Mouse (Mus musculus) hindbrain, embryonic 14.5 days (tissue): ENCODE results near the gene Efl1. TPM values are rescaled to one million over a fixed set of nuclear protein-coding genes. Genes with fewer than 3 reads are reported as not detected.

Source experiments
- ATAC-seq: fragments of 200-750 bp; cut with Nextera tagmentation; 2 replicates; pipeline ENCODE4 v1.8.0; 2017; ENCODE audit warnings: moderate number of reproducible peaks, mild to moderate bottlenecking, moderate TSS enrichment, moderate library complexity; ENCODE audit not compliant: low FRiP score
- DNase-seq: peaks from one replicate; pipeline ENCODE4 v3.0.0-alpha.2; 2015; ENCODE audit warnings: low spot score
- H3K27ac ChIP-seq: fragments of 300-500 bp; sonication (generic); 2 replicates; pipeline ENCODE4 v1.5.1; 2014; ENCODE audit warnings: mild to moderate bottlenecking, moderate library complexity
- H3K27me3 ChIP-seq: fragments of 300-500 bp; sonication (generic); 2 replicates; pipeline ENCODE4 v1.6.1; 2014; ENCODE audit warnings: mild to moderate bottlenecking, low read length, mixed read lengths; ENCODE audit not compliant: control insufficient read depth, insufficient read depth
- H3K36me3 ChIP-seq: fragments of 300-500 bp; sonication (generic); replicated peaks from 2 replicates; pipeline ENCODE4 v1.6.1; 2014; ENCODE audit not compliant: control insufficient read depth, insufficient read depth
- H3K4me1 ChIP-seq: fragments of 300-500 bp; sonication (generic); replicated peaks from 2 replicates; pipeline ENCODE4 v1.6.1; 2014; ENCODE audit warnings: antibody characterized with exemption, low read length, mixed read lengths; ENCODE audit not compliant: control insufficient read depth, insufficient read depth
- H3K4me2 ChIP-seq: fragments of 300-500 bp; sonication (generic); replicated peaks from 2 replicates; pipeline ENCODE4 v1.6.1; 2014; ENCODE audit warnings: mild to moderate bottlenecking, moderate library complexity
- H3K4me3 ChIP-seq: fragments of 300-500 bp; sonication (generic); replicated peaks from 2 replicates; pipeline ENCODE4 v1.5.1; 2014; ENCODE audit warnings: mild to moderate bottlenecking, low read length
- H3K9ac ChIP-seq: fragments of 300-500 bp; sonication (generic); 2 replicates; pipeline ENCODE4 v1.6.1; 2014
- H3K9me3 ChIP-seq: fragments of 300-500 bp; sonication (generic); 2 replicates; pipeline ENCODE4 v1.6.1; 2016; ENCODE audit warnings: low read length; ENCODE audit not compliant: control insufficient read depth
- WGBS: fragments of 180-500 bp; shearing (Covaris S2); extraction: QIAGEN DNeasy Blood & Tissue Kit; methylation state at CpG from one replicate; pipeline ENCODE4 v1.1.7; 2014; 5-methylcytosine and 5-hydroxymethylcytosine counted together
- polyA plus RNA-seq: library from polyadenylated mRNA; unstranded; fragments of >200 nt; fragmentation: Nextera tagmentation; extraction: Ambion mirVana; gene quantifications from 2 replicates; pipeline ENCODE4 v1.2.1, GENCODE M21; 2014

Efl1 gene
- polyA plus RNA-seq, 1 experiment from 2014 or later = 22.4 TPM

GRCm38 (mm10) chr7:82744167-82744715, 95.8 kb downstream of the Efl1 start:
- ATAC-seq (no peak; the same call in 1 of the 2 replicates), DNase-seq (no peak)
- Histone ChIP-seq H3K9ac (peak overlapping the region; percentile 31; the same call in 1 of the 2 replicates), H3K27ac (peak overlapping the region; percentile 57), H3K4me2 (no peak overlapping the region), H3K9me3 (no peaks in the 10 kb centered on the region), H3K27me3 (no peaks in the 10 kb centered on the region), H3K36me3 (no peaks in the 10 kb centered on the region), H3K4me1 (peaks cover 14% of the 10 kb centered on the region), H3K4me3 (no peak overlapping the region)
- WGBS = 75% methylated on average over 18 of the region's 18 CpGs

GRCm38 (mm10) chr7:82748812-82749211, 100.4 kb downstream of the Efl1 start:
- 89% methylated on average over 2 of the region's 2 CpGs for WGBS
- ATAC-seq = no peak
- DNase-seq = no peak
- H3K27ac ChIP-seq = no peak overlapping the region
- peaks cover 4% of the 10 kb centered on the region; the same call in 1 of the 2 replicates for H3K36me3 ChIP-seq
- H3K9ac ChIP-seq = no peak overlapping the region
- H3K9me3 ChIP-seq = no peaks in the 10 kb centered on the region
- H3K4me2 ChIP-seq = no peak overlapping the region
- peaks cover 5% of the 10 kb centered on the region; the same call in 1 of the 2 replicates for H3K4me1 ChIP-seq
- no peaks in the 10 kb centered on the region for H3K27me3 ChIP-seq
- no peak overlapping the region for H3K4me3 ChIP-seq

DNA sequence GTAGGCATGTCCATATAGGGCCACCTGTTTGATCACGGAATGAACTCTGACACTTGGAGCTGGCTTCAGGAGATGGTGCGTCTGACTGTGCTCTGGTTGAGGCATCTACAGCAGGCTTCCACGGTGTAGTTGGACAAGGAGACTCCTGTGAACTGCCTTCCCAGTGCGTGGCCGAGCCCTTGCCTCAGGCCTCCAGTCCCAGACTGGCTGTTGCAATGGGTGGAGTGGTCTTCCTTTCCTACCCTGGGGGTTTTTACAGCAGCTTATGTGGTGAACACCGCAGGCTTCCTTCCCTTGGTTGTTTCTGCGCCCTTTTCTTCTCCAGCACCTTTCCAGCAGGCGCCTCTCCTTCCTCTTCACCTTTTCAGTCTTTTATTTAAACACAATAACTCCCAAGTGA, 100.8 kb downstream of the Efl1 start:
- H3K27me3 ChIP-seq = no peaks in the 10 kb centered on the region
- H3K4me2 ChIP-seq = no peak overlapping the region
- ATAC-seq = no peak
- DNase-seq = no peak
- peaks cover 2% of the 10 kb centered on the region; the same call in 1 of the 2 replicates for H3K4me1 ChIP-seq
- H3K9me3 ChIP-seq = no peaks in the 10 kb centered on the region
- no peak overlapping the region for H3K27ac ChIP-seq
- peaks cover 4% of the 10 kb centered on the region; the same call in 1 of the 2 replicates for H3K36me3 ChIP-seq
- no peak overlapping the region for H3K4me3 ChIP-seq
- no peak overlapping the region for H3K9ac ChIP-seq
- 91% methylated on average over 8 of the region's 8 CpGs for WGBS

DNA sequence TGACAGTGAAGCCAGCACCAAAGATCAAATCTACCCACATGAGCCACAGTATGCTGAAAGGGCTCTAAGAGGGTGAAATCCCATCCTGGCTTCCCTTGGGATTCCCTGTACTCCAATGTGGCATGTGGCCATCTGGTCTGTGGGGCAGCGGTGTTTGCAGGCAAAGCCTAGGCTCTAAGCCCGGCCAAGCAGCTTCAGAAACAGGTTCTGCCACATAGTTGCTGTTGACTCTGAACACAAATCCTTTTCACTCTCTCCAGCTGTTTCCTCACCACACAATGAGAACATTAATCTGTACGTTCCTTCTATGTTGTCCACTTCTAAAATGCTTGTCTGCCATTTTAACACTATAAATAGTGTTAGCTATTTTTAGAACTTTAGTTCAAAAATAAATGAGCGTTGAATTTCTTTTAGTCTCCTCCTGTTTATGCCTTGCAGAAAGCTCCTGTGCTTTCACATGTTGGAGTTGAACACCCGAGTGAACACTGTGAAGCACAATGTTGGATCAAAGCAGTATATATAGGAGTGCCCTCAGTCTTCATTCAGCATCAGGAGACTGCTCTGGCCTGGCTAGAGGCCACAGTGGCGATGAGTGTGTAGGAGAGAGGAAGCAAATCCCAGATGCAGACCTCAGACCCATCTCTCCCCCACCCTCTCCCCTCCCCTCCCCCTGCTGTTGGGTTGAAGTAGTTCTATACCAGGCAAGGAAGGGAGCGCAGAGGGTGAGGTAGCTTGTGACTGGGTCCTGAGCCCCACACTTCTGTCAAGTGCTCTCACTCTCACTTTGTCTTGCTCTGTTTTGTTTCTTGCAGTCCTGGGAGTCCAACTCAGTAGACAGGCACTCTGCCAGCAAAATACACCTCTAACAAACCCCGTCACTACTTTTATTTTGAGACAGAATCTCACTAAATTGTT, 104.0 kb downstream of the Efl1 start:
- H3K9me3 ChIP-seq = no peaks in the 10 kb centered on the region
- H3K27ac ChIP-seq = no peak overlapping the region
- DNase-seq (no peak), ATAC-seq (no peak)
- H3K4me3 ChIP-seq = no peak overlapping the region
- no peak overlapping the region for H3K4me2 ChIP-seq
- WGBS = 76% methylated on average over 8 of the region's 8 CpGs
- peaks cover 14% of the 10 kb centered on the region for H3K36me3 ChIP-seq
- no peak overlapping the region for H3K9ac ChIP-seq
- no peaks in the 10 kb centered on the region for H3K27me3 ChIP-seq
- H3K4me1 ChIP-seq = no peaks in the 10 kb centered on the region

GRCm38 (mm10) chr7:82755602-82756155, 107.3 kb downstream of the Efl1 start:
- WGBS = 90% methylated on average over 8 of the region's 8 CpGs
- no peaks in the 10 kb centered on the region for H3K27me3 ChIP-seq

GRCm38 (mm10) chr7:82758521-82758920, 110.1 kb downstream of the Efl1 start:
- Histone ChIP-seq H3K4me3 (no peak overlapping the region), H3K36me3 (peaks cover 19% of the 10 kb centered on the region), H3K9me3 (no peaks in the 10 kb centered on the region), H3K27ac (no peak overlapping the region), H3K4me2 (no peak overlapping the region), H3K27me3 (no peaks in the 10 kb centered on the region), H3K9ac (no peak overlapping the region), H3K4me1 (no peaks in the 10 kb centered on the region)
- ATAC-seq (no peak), DNase-seq (no peak)
- 81% methylated on average over 4 of the region's 4 CpGs for WGBS

More at GRCm38 (mm10) chr7:82755602-82756155, 107.3 kb downstream of the Efl1 start:
- peaks cover 14% of the 10 kb centered on the region for H3K36me3 ChIP-seq
- no peaks in the 10 kb centered on the region for H3K9me3 ChIP-seq
- H3K4me3 ChIP-seq = no peak overlapping the region
- H3K4me1 ChIP-seq = no peaks in the 10 kb centered on the region
- H3K27ac ChIP-seq = no peak overlapping the region
- no peak for DNase-seq
- H3K9ac ChIP-seq = no peak overlapping the region
- no peak for ATAC-seq
- no peak overlapping the region for H3K4me2 ChIP-seq

GRCm38 (mm10) chr7:82759091-82759490, 110.7 kb downstream of the Efl1 start:
- Histone ChIP-seq H3K36me3 (peaks cover 19% of the 10 kb centered on the region), H3K27ac (no peak overlapping the region), H3K4me1 (no peaks in the 10 kb centered on the region), H3K9me3 (no peaks in the 10 kb centered on the region), H3K4me3 (no peak overlapping the region), H3K4me2 (no peak overlapping the region), H3K27me3 (no peaks in the 10 kb centered on the region), H3K9ac (no peak overlapping the region)
- 87% methylated on average over 4 of the region's 4 CpGs for WGBS
- no peak for ATAC-seq
- DNase-seq = no peak

DNA sequence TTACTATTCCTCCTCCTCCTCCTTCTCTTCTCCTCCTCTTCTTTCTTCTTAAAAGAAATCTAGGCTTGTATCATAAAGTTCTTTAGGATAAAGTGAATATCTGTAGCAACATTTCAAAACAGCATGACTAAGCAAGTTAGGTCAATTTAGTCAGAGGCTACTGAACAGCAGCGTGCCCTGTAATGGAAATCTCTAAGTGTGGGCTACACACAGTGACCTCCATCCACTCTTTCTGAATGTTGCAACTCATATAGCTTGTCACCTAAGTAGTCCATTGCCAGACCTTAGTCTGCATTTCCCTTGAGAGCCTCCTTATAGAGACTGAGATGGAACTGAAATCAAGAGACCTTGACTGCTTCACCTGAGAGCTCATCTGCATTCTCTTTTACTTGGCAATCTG, 116.5 kb downstream of the Efl1 start:
- H3K9me3 ChIP-seq = no peaks in the 10 kb centered on the region
- H3K4me1 ChIP-seq = no peaks in the 10 kb centered on the region; the same call in 1 of the 2 replicates
- H3K36me3 ChIP-seq = peaks cover 9% of the 10 kb centered on the region; the same call in 1 of the 2 replicates
- 86% methylated on average over 1 of the region's 1 CpGs for WGBS
- H3K27me3 ChIP-seq = no peaks in the 10 kb centered on the region
- no peak overlapping the region for H3K4me3 ChIP-seq
- H3K9ac ChIP-seq = no peak overlapping the region
- H3K27ac ChIP-seq = no peak overlapping the region
- no peak for ATAC-seq
- H3K4me2 ChIP-seq = no peak overlapping the region
- no peak for DNase-seq

GRCm38 (mm10) chr7:82766623-82767022, 118.2 kb downstream of the Efl1 start:
- Histone ChIP-seq H3K27ac (no peak overlapping the region), H3K9ac (no peak overlapping the region), H3K4me3 (no peak overlapping the region), H3K36me3 (peaks cover 9% of the 10 kb centered on the region; the same call in 1 of the 2 replicates), H3K9me3 (no peaks in the 10 kb centered on the region), H3K4me2 (no peak overlapping the region), H3K27me3 (no peaks in the 10 kb centered on the region), H3K4me1 (no peaks in the 10 kb centered on the region; the same call in 1 of the 2 replicates)
- DNase-seq (no peak), ATAC-seq (no peak)
- WGBS = 82% methylated on average over 6 of the region's 6 CpGs
